Mouse (Mus musculus): ENCODE results near the gene Zfp827.

DNA sequence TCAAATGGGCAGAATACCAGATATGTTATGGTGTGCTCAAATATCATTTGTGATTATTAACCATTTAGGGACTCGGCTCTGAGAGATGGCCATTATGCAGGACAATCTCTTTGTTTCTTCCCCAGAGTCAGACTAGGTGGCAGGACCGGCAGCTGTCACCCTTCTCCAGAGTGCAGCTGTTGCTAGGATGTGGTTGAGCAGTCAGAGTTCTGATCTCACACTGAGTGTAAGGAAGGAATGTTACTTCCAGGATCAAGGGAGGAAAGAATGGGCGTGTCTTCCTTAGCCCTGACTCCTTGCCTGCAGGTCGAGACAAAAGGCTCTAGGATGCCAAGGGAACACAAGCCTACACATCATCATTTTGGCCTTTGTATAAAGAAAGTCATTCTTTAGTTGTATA is 199.0 kb downstream of the Zfp827 start:
- TF ChIP-seq CTCF (IDR thresholded peaks at IDR 0.05; ENCODE audit: low read depth, low read length) (no peak), POLR2A (IDR thresholded peaks at IDR 0.05; ENCODE audit: insufficient read depth, low read length) (no peak)
